Mouse (Mus musculus) ES-Bruce4 (cell line): ENCODE data around the gene Cd2bp2. TPM values are rescaled to one million over a fixed set of nuclear protein-coding genes. Genes with fewer than 3 reads are reported as not detected.

Source experiments
- H3K27ac ChIP-seq: 2 replicates; pipeline ENCODE4 v1.5.1; 2012; ENCODE audit warnings: low read length, inconsistent platforms; ENCODE audit not compliant: insufficient read depth
- H3K27me3 ChIP-seq: 2 replicates; pipeline ENCODE4 v1.6.1; 2012; ENCODE audit warnings: mild to moderate bottlenecking, low read length, inconsistent platforms; ENCODE audit not compliant: control insufficient read depth, poor library complexity, insufficient read depth, severe bottlenecking
- H3K36me3 ChIP-seq: 2 replicates; pipeline ENCODE4 v1.6.1; 2012; ENCODE audit warnings: inconsistent platforms, mild to moderate bottlenecking, low read length, moderate library complexity; ENCODE audit not compliant: control insufficient read depth, poor library complexity, insufficient read depth, severe bottlenecking
- H3K4me1 ChIP-seq: one replicate; pipeline ENCODE4 v1.8.1; 2011; ENCODE audit warnings: low read length; ENCODE audit not compliant: control insufficient read depth, insufficient read depth
- H3K4me3 ChIP-seq: 2 replicates; pipeline ENCODE4 v1.5.1; 2011; ENCODE audit warnings: low read depth, mild to moderate bottlenecking, low read length
- H3K9ac ChIP-seq: 2 replicates; pipeline ENCODE4 v1.6.1; 2012; ENCODE audit warnings: low read depth, mild to moderate bottlenecking, inconsistent platforms; ENCODE audit not compliant: poor library complexity, severe bottlenecking
- H3K9me3 ChIP-seq: replicated peaks from 2 replicates; pipeline ENCODE4 v1.6.1; 2012; ENCODE audit warnings: mild to moderate bottlenecking, low read length, inconsistent platforms; ENCODE audit not compliant: control insufficient read depth, poor library complexity, insufficient read depth, severe bottlenecking
- CTCF ChIP-seq: IDR thresholded peaks from one replicate; pipeline ENCODE4 v1.8.1; 2011; ENCODE audit warnings: low read depth, low read length
- EP300 ChIP-seq: IDR thresholded peaks from 2 replicates; pipeline ENCODE4 v1.6.1; 2011; ENCODE audit warnings: low read depth, low read length; ENCODE audit not compliant: insufficient read depth
- POLR2A ChIP-seq: IDR thresholded peaks from one replicate; pipeline ENCODE4 v1.8.1; 2011; ENCODE audit warnings: low read length; ENCODE audit not compliant: insufficient read depth
- polyA plus RNA-seq: library from polyadenylated mRNA; stranded (reverse); fragments of >200 nt; gene quantifications from 2 replicates; pipeline ENCODE4 v1.2.4, GENCODE M21; 2011; ENCODE audit warnings: low read depth; ENCODE audit not compliant: missing spikeins, insufficient read depth, insufficient read length

Cd2bp2 gene
- polyA plus RNA-seq, 1 experiment, result 120 TPM

GRCm38 (mm10) chr7:127206606-127207005, 10.8 kb upstream of the Cd2bp2 start:
- Histone ChIP-seq H3K4me3 (peak overlapping the region; percentile 93), H3K4me1 (peaks cover 1% of the 10 kb centered on the region), H3K27me3 (no peaks in the 10 kb centered on the region), H3K9ac (peak overlapping the region; percentile 95), H3K9me3 (no peaks in the 10 kb centered on the region), H3K27ac (0 out of 2 replicates have a peak overlapping the region, but pooled peaks have one; percentile 18), H3K36me3 (peaks cover 24% of the 10 kb centered on the region)
- TF ChIP-seq POLR2A (no peak), CTCF (no peak), EP300 (no peak)

- peaks cover 2% of the 10 kb centered on the region for H3K4me1 ChIP-seq
- H3K36me3 ChIP-seq, result peaks cover 62% of the 10 kb centered on the region
- no peak for TF ChIP-seq EP300
- no peak for TF ChIP-seq POLR2A
- no peak for TF ChIP-seq CTCF
- H3K4me3 ChIP-seq, result peak overlapping the region; percentile 93
- peak overlapping the region; percentile 84 for H3K27ac ChIP-seq
- no peaks in the 10 kb centered on the region for H3K27me3 ChIP-seq
- no peaks in the 10 kb centered on the region for H3K9me3 ChIP-seq
- H3K9ac ChIP-seq, result peak overlapping the region; percentile 83
These were observed 634 bp upstream of the Cd2bp2 start for GRCm38 (mm10) chr7:127196484-127196883.

- peaks cover 48% of the 10 kb centered on the region for H3K36me3 ChIP-seq
- H3K9ac ChIP-seq, result peak overlapping the region; percentile 83
- peak overlapping the region; percentile 85 for H3K27ac ChIP-seq
- peak overlapping the region; percentile 82 for H3K4me3 ChIP-seq
- no peak for TF ChIP-seq POLR2A
- peak; percentile 66; the same call in 1 of the 2 replicates for TF ChIP-seq EP300
- H3K27me3 ChIP-seq, result no peaks in the 10 kb centered on the region
- peaks cover 2% of the 10 kb centered on the region for H3K4me1 ChIP-seq
- no peaks in the 10 kb centered on the region for H3K9me3 ChIP-seq
These were observed 1.2 kb downstream of the Cd2bp2 start for GRCm38 (mm10) chr7:127194633-127195029.

- no peaks in the 10 kb centered on the region for H3K9me3 ChIP-seq
- peaks cover 45% of the 10 kb centered on the region for H3K36me3 ChIP-seq
- peak overlapping the region; percentile 6; the same call in 1 of the 2 replicates for H3K27ac ChIP-seq
- H3K4me3 ChIP-seq, result no peak overlapping the region; the same call in 1 of the 2 replicates
- no peaks in the 10 kb centered on the region for H3K27me3 ChIP-seq
- TF ChIP-seq POLR2A, result no peak
- TF ChIP-seq CTCF, result no peak
- no peak for TF ChIP-seq EP300
- H3K9ac ChIP-seq, result peak overlapping the region; percentile 50
- peaks cover 2% of the 10 kb centered on the region for H3K4me1 ChIP-seq
These were observed 1.7 kb downstream of the Cd2bp2 start for GRCm38 (mm10) chr7:127194011-127194632.

- no peaks in the 10 kb centered on the region for H3K27me3 ChIP-seq
- no peak overlapping the region for H3K4me3 ChIP-seq
- TF ChIP-seq POLR2A (no peak), EP300 (no peak), CTCF (no peak)
- no peak overlapping the region for H3K27ac ChIP-seq
- H3K36me3 ChIP-seq, result peaks cover 34% of the 10 kb centered on the region
- no peaks in the 10 kb centered on the region for H3K9me3 ChIP-seq
- H3K4me1 ChIP-seq, result peaks cover 2% of the 10 kb centered on the region
- H3K9ac ChIP-seq, result no peak overlapping the region
These were observed 2.9 kb downstream of the Cd2bp2 start for GRCm38 (mm10) chr7:127192989-127193388.

- Histone ChIP-seq H3K27ac (no peak overlapping the region), H3K9me3 (no peaks in the 10 kb centered on the region), H3K9ac (no peak overlapping the region), H3K4me1 (peaks cover 2% of the 10 kb centered on the region), H3K27me3 (no peaks in the 10 kb centered on the region), H3K4me3 (no peak overlapping the region), H3K36me3 (peaks cover 32% of the 10 kb centered on the region)
- no peak for TF ChIP-seq EP300
These were observed 5.2 kb downstream of the Cd2bp2 start for GRCm38 (mm10) chr7:127190672-127191071.
